Mouse (Mus musculus) embryonic facial prominence, embryonic 11.5 days (tissue): ENCODE results near the gene Gm39653. TPM values are rescaled to one million over a fixed set of nuclear protein-coding genes. Genes with fewer than 3 reads are reported as not detected.
"Not testable (repeated sequence)": the region's sequence is repeated elsewhere in the genome, so short reads cannot be mapped to it uniquely, and the experiment has no call there.

ENCODE experiments used
- ATAC-seq: fragments of 200-750 bp; cut with Nextera tagmentation; replicated peaks from 2 replicates; pipeline ENCODE4 v1.8.0; 2017; ENCODE audit warnings: low read depth; ENCODE audit not compliant: insufficient number of reproducible peaks, low FRiP score, low TSS enrichment
- DNase-seq: peaks from one replicate; pipeline ENCODE4 v3.0.0-alpha.2; 2015; ENCODE audit warnings: low spot score
- H3K27ac ChIP-seq: fragments of 300-500 bp; sonication (generic); replicated peaks from 2 replicates; pipeline ENCODE4 v1.5.1; 2014; ENCODE audit warnings: mild to moderate bottlenecking, low read depth, low read length, control low read depth
- H3K27me3 ChIP-seq: fragments of 300-500 bp; sonication (generic); 2 replicates; pipeline ENCODE4 v1.6.1; 2014; ENCODE audit warnings: mild to moderate bottlenecking, low read length, moderate library complexity, mixed read lengths; ENCODE audit not compliant: control insufficient read depth, insufficient read depth
- H3K36me3 ChIP-seq: fragments of 300-500 bp; sonication (generic); replicated peaks from 2 replicates; pipeline ENCODE4 v1.6.1; 2014; ENCODE audit warnings: low read depth, mild to moderate bottlenecking, low read length, moderate library complexity, mixed read lengths; ENCODE audit not compliant: control insufficient read depth, insufficient read depth
- H3K4me1 ChIP-seq: fragments of 300-500 bp; sonication (generic); 2 replicates; pipeline ENCODE4 v1.6.1; 2014; ENCODE audit warnings: low read length, mixed read lengths; ENCODE audit not compliant: control insufficient read depth, insufficient read depth
- H3K4me2 ChIP-seq: fragments of 300-500 bp; sonication (generic); 2 replicates; pipeline ENCODE4 v1.6.1; 2014; ENCODE audit warnings: low read depth, mild to moderate bottlenecking, control low read depth, low read length, moderate library complexity
- H3K4me3 ChIP-seq: fragments of 300-500 bp; sonication (generic); 2 replicates; pipeline ENCODE4 v1.5.1; 2014; ENCODE audit warnings: low read depth, low read length, control low read depth
- H3K9ac ChIP-seq: fragments of 300-500 bp; sonication (generic); replicated peaks from 2 replicates; pipeline ENCODE4 v1.6.1; 2014; ENCODE audit warnings: mild to moderate bottlenecking, control low read depth, low read length
- H3K9me3 ChIP-seq: fragments of 300-500 bp; sonication (generic); replicated peaks from 2 replicates; pipeline ENCODE4 v1.6.1; 2016; ENCODE audit warnings: mild to moderate bottlenecking, low read length, inconsistent platforms, mixed read lengths; ENCODE audit not compliant: control insufficient read depth
- WGBS: fragments of 180-500 bp; shearing (Covaris S2); extraction: QIAGEN DNeasy Blood & Tissue Kit; methylation state at CpG from one replicate; pipeline ENCODE4 v1.1.7; 2014; 5-methylcytosine and 5-hydroxymethylcytosine counted together
- polyA plus RNA-seq: library from polyadenylated mRNA; unstranded; fragments of >200 nt; fragmentation: Nextera tagmentation; extraction: Ambion mirVana; gene quantifications from 2 replicates; pipeline ENCODE4 v1.2.1, GENCODE M21; 2014

The Gm39653 gene
- polyA plus RNA-seq, 1 experiment from 2014 or later, result not detected

DNA sequence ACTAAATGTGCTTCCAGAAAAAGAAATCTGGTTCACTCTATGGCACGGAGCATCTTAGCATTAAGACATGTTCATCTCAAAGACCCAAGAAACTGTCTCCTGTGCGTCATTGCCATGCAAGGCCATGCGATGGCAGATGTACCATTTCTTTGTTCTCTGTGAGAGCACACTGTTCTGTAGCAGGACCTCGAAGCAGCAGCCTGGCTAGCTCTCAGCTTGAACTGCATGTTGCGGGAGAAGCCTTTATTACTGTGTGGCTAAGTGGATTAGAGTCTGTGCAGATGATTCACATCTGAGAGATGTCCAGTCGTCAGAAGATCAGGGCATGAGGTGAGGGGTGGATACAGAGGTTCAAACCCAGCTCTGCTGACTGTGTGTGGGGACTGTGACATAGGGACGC lies 28.9 kb upstream of the Gm39653 start:
- WGBS, result 78% methylated on average over 7 of the region's 7 CpGs
- no peaks in the 10 kb centered on the region for H3K9me3 ChIP-seq
- H3K27me3 ChIP-seq, result no peaks in the 10 kb centered on the region
- H3K4me3 ChIP-seq, result no peak overlapping the region
- ATAC-seq (no peak), DNase-seq (no peak)
- H3K9ac ChIP-seq, result no peak overlapping the region
- H3K4me1 ChIP-seq, result no peaks in the 10 kb centered on the region
- no peak overlapping the region for H3K27ac ChIP-seq
- H3K4me2 ChIP-seq, result no peak overlapping the region
- H3K36me3 ChIP-seq, result no peaks in the 10 kb centered on the region

DNA sequence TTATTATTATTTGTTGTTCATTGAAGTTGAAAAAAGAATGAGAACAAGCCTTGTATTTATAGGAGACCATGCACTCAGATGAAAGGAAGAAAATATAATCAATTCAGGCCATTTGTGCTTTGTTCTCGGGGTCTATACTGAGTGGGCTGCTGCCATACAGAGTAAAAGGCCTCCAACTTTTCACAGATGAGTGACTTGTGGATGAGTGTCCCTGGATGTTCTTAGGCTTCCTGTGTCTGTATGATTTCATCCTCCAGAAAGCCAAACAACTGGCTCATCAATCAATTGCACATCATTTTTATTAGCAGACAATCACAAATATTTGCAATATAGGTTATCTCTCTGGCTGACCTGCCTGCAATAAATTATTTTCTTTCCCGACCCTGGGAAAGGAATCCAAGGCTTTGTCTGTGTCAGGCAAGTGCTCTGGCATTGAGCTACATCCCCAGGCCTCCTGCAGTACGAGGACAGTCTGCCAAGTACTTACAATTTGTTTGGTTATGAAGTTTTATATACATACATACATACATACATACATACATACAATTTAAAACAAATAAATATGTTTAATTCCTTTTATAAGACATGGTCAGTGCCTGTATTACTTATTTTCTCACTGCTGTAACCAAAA lies 11.8 kb upstream of the Gm39653 start:
- no peak overlapping the region for H3K9ac ChIP-seq
- no peak overlapping the region for H3K27ac ChIP-seq
- no peaks in the 10 kb centered on the region for H3K9me3 ChIP-seq
- H3K36me3 ChIP-seq, result no peaks in the 10 kb centered on the region
- no peak for ATAC-seq
- WGBS, result 69% methylated on average over 3 of the region's 3 CpGs
- H3K27me3 ChIP-seq, result no peaks in the 10 kb centered on the region
- H3K4me2 ChIP-seq, result no peak overlapping the region
- no peak overlapping the region for H3K4me3 ChIP-seq
- H3K4me1 ChIP-seq, result no peaks in the 10 kb centered on the region
- DNase-seq, result no peak

DNA sequence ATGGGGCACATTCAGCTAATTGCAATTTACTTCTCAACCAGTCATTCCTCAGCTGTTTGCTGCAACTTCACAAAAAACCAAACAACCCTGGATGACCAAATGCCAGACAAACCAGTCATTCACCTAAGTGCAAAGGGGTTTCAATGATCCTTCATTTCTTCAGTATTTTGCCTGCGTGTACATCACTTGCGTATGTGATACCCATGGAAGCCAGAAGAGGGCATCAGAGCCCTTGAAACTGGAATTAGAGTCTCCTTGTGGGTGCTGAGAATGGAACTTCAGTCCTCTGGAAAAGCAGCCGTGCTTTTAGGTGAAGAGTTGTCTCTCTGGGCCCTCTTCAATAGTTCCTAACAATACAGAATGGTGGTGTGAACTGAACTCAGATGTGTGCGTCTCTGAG lies 6.2 kb upstream of the Gm39653 start:
- no peak overlapping the region for H3K27ac ChIP-seq
- no peak for DNase-seq
- no peak overlapping the region for H3K4me2 ChIP-seq
- H3K4me3 ChIP-seq, result no peak overlapping the region
- H3K27me3 ChIP-seq, result no peaks in the 10 kb centered on the region
- H3K4me1 ChIP-seq, result no peaks in the 10 kb centered on the region
- ATAC-seq, result no peak
- 88% methylated on average over 4 of the region's 4 CpGs for WGBS
- H3K9ac ChIP-seq, result no peak overlapping the region
- H3K9me3 ChIP-seq, result no peaks in the 10 kb centered on the region
- H3K36me3 ChIP-seq, result no peaks in the 10 kb centered on the region

DNA sequence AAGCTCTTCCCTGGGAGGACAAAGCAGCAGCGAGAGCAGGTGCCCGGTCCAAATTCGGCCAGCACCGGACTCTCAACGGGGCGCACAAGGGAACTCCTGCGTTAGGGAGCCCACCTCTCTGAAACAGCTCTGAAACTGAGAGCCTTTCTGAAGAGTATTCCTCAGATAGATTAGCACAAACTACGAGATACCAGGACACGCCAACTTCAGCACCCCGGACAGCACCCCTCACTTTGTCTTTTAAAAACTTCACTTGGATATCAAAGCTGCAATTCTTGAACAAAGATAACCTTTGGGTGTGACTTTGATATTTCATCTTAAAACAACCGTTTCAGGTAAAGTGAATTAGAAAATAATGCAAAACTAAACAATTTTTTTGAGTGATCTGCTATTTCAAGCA lies 1.2 kb upstream of the Gm39653 start:
- 2% methylated on average over 11 of the region's 11 CpGs for WGBS
- H3K36me3 ChIP-seq, result no peaks in the 10 kb centered on the region
- no peaks in the 10 kb centered on the region for H3K9me3 ChIP-seq
- H3K4me3 ChIP-seq, result no peak overlapping the region
- H3K9ac ChIP-seq, result no peak overlapping the region
- no peak overlapping the region for H3K4me2 ChIP-seq
- peak; percentile 88 for DNase-seq
- no peak overlapping the region for H3K27ac ChIP-seq
- H3K27me3 ChIP-seq, result no peaks in the 10 kb centered on the region
- no peak for ATAC-seq
- H3K4me1 ChIP-seq, result no peaks in the 10 kb centered on the region

DNA sequence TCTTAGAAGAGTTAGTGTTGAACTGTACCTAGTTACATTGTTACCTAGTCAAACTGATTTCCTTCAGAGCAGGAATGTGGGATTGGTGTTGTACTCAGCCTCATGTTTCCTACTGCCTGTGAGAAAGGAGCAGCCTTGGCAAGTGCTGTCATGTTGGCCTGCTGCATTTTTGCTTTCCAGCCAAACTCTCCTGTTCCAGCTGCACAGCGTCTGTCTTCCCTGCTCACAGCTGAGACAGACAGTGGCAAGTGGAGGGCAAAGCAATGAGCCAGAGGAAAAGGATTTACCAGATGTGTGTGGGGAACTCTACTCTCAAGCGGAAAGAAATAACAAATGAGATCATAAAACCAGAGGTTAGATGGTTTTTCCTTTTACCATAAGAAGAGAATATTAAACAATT lies 12.4 kb downstream of the Gm39653 start:
- Histone ChIP-seq H3K4me1 (no peaks in the 10 kb centered on the region), H3K36me3 (no peaks in the 10 kb centered on the region), H3K9me3 (peaks cover 4% of the 10 kb centered on the region), H3K4me3 (no peak overlapping the region), H3K4me2 (no peak overlapping the region), H3K9ac (no peak overlapping the region), H3K27me3 (no peaks in the 10 kb centered on the region), H3K27ac (no peak overlapping the region)
- no peak for ATAC-seq
- WGBS, result 47% methylated on average over 2 of the region's 2 CpGs
- peak; percentile 13 for DNase-seq

DNA sequence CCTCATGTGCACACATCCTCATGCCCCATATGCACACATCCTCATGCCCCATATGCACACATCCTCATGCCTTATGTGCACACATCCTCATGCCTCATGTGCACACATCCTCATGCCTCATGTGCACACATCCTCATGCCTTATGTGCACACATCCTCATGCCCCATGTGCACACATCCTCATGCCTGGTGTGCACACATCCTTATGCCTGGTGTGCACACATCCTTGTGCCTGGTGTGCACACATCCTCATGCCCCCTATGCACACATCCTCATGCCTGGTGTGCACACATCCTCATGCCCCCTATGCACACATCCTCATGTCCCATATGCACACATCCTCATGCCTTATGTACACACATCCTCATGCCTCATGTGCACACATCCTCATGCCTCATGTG lies 14.6 kb downstream of the Gm39653 start:
- H3K9me3 ChIP-seq, DNase-seq, H3K4me1 ChIP-seq, H3K9ac ChIP-seq, H3K4me2 ChIP-seq, H3K4me3 ChIP-seq, ATAC-seq, H3K36me3 ChIP-seq, H3K27me3 ChIP-seq, H3K27ac ChIP-seq: not testable (repeated sequence)

DNA sequence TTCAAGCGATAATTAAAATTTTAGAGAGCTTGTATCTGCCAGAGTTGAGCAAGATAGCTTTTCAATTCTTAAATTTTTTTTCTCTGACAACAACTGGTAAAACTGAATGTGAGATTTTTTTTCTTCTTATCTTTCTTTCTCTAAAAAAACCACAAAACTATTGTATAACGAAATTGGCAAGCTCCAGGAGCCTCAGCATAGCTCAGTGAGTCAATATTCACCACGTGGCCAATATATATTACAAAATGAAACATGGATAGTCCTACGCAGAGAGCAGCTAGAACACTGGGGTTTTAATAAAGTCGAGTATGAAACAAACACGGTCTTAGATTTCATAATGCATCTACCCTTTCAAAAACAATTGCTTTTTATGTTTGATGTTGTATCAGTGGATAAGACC lies 24.2 kb downstream of the Gm39653 start:
- H3K27me3 ChIP-seq, result no peaks in the 10 kb centered on the region
- no peaks in the 10 kb centered on the region for H3K4me1 ChIP-seq
- no peak for ATAC-seq
- H3K9me3 ChIP-seq, result no peaks in the 10 kb centered on the region
- no peak overlapping the region for H3K9ac ChIP-seq
- H3K27ac ChIP-seq, result no peak overlapping the region
- 81% methylated on average over 6 of the region's 6 CpGs for WGBS
- H3K36me3 ChIP-seq, result no peaks in the 10 kb centered on the region
- no peak for DNase-seq
- H3K4me2 ChIP-seq, result no peak overlapping the region
- no peak overlapping the region for H3K4me3 ChIP-seq

DNA sequence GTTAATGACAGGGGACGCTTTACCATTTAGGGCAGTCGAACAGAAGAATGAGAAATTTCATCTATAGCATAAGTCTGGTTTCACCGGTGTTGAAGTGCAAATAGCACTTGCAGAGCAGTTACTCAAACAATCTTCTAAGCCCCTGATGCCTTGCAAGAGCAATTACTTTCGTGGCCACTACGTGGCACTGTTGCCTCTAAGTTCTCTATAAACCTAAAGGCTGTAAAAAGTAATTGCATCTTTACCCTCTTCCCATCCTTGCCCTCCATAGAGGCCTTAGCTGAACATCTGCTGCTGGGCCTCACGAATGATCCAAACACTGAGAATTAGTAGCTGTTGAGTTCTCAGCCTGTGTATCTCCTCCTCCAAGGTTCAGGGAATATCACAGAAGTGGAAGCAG lies 42.2 kb downstream of the Gm39653 start:
- 22% methylated on average over 6 of the region's 6 CpGs for WGBS
- DNase-seq, result peak; percentile 86
- no peaks in the 10 kb centered on the region for H3K4me1 ChIP-seq
- no peak overlapping the region for H3K27ac ChIP-seq
- no peak overlapping the region for H3K4me2 ChIP-seq
- no peaks in the 10 kb centered on the region for H3K36me3 ChIP-seq
- no peak overlapping the region for H3K4me3 ChIP-seq
- ATAC-seq, result no peak
- H3K27me3 ChIP-seq, result no peaks in the 10 kb centered on the region
- no peak overlapping the region for H3K9ac ChIP-seq
- no peaks in the 10 kb centered on the region for H3K9me3 ChIP-seq
